Mouse (Mus musculus) erythroblast, embryonic 14.5 days (primary cell): Measurements from ENCODE around the gene Epp13. TPM values are rescaled to one million over a fixed set of nuclear protein-coding genes. Genes with fewer than 3 reads are reported as not detected.
"Not testable (repeated sequence)": the region's sequence is repeated elsewhere in the genome, so short reads cannot be mapped to it uniquely, and the experiment has no call there.

Experiments
- H3K27me3 ChIP-seq: 2 replicates; pipeline ENCODE4 v1.6.1; 2012; ENCODE audit warnings: inconsistent platforms; ENCODE audit not compliant: control insufficient read depth
- H3K36me3 ChIP-seq: 2 replicates; pipeline ENCODE4 v1.6.1; 2012; ENCODE audit warnings: mild to moderate bottlenecking, inconsistent platforms; ENCODE audit not compliant: control insufficient read depth
- H3K4me1 ChIP-seq: 2 replicates; pipeline ENCODE4 v1.6.1; 2012; ENCODE audit warnings: inconsistent platforms; ENCODE audit not compliant: control insufficient read depth
- H3K4me3 ChIP-seq: replicated peaks from 2 replicates; pipeline ENCODE3; 2012; ENCODE audit warnings: moderate library complexity, mild to moderate bottlenecking, inconsistent platforms
- H3K9me3 ChIP-seq: 2 replicates; pipeline ENCODE4 v1.6.1; 2012; ENCODE audit warnings: low read length, inconsistent platforms, mixed read lengths; ENCODE audit not compliant: control insufficient read depth
- GATA1 ChIP-seq: IDR thresholded peaks from 2 replicates; pipeline ENCODE4 v1.6.1; 2012; ENCODE audit warnings: low read length, inconsistent platforms, mixed read lengths
- TAL1 ChIP-seq: IDR thresholded peaks from 3 replicates; pipeline ENCODE4 v1.6.1; 2012; ENCODE audit warnings: low read length, inconsistent platforms, mixed read lengths
- polyA plus RNA-seq: library from polyadenylated mRNA; stranded (reverse); fragments of >175 nt; gene quantifications from 2 replicates; pipeline ENCODE4 v1.2.3, GENCODE M21; 2012

Epp13 gene
- polyA plus RNA-seq = not detected in 2 replicates

- no peaks in the 10 kb centered on the region for H3K9me3 ChIP-seq
- H3K27me3 ChIP-seq = no peaks in the 10 kb centered on the region
- H3K36me3 ChIP-seq = no peaks in the 10 kb centered on the region
- H3K4me1 ChIP-seq = no peaks in the 10 kb centered on the region
- TF ChIP-seq TAL1 (no peak), GATA1 (no peak)
- no peak within 1 kb of the TSS for H3K4me3 ChIP-seq
Observed at GRCm38 (mm10) chr7:6252410-6252809, at the start of gene Epp13. Epp13 (plus strand) TSS chr7:6252710.

GRCm38 (mm10) chr7:6204200-6204599 lies 48.3 kb upstream of the Epp13 start:
- Histone ChIP-seq H3K4me3 (no peak overlapping the region), H3K9me3 (no peaks in the 10 kb centered on the region), H3K27me3 (no peaks in the 10 kb centered on the region), H3K4me1 (no peaks in the 10 kb centered on the region), H3K36me3 (no peaks in the 10 kb centered on the region)
- no peak for TF ChIP-seq GATA1

GRCm38 (mm10) chr7:6213144-6213543 lies 39.4 kb upstream of the Epp13 start:
- no peak overlapping the region for H3K4me3 ChIP-seq
- no peaks in the 10 kb centered on the region for H3K4me1 ChIP-seq
- no peaks in the 10 kb centered on the region for H3K36me3 ChIP-seq
- TF ChIP-seq GATA1 = no peak
- TF ChIP-seq TAL1 = no peak
- peaks cover 3% of the 10 kb centered on the region; the same call in 1 of the 2 replicates for H3K9me3 ChIP-seq
- no peaks in the 10 kb centered on the region for H3K27me3 ChIP-seq

GRCm38 (mm10) chr7:6214691-6215090 lies 37.8 kb upstream of the Epp13 start:
- not testable (repeated sequence) for H3K27me3 ChIP-seq, H3K4me3 ChIP-seq, H3K36me3 ChIP-seq

GRCm38 (mm10) chr7:6220147-6220546 lies 32.4 kb upstream of the Epp13 start:
- H3K9me3 ChIP-seq = peaks cover 3% of the 10 kb centered on the region; the same call in 1 of the 2 replicates
- TF ChIP-seq TAL1 = no peak
- TF ChIP-seq GATA1 = no peak
- H3K27me3 ChIP-seq = no peaks in the 10 kb centered on the region
- no peak overlapping the region for H3K4me3 ChIP-seq
- H3K36me3 ChIP-seq = no peaks in the 10 kb centered on the region
- no peaks in the 10 kb centered on the region for H3K4me1 ChIP-seq

More at GRCm38 (mm10) chr7:6214691-6215090, 37.8 kb upstream of the Epp13 start:
- not testable (repeated sequence) for H3K4me1 ChIP-seq, H3K9me3 ChIP-seq

GRCm38 (mm10) chr7:6221978-6222377 lies 30.5 kb upstream of the Epp13 start, which contains the start of gene Zscan5b:
Zscan5b (plus strand) TSS chr7:6222278.
- Histone ChIP-seq H3K9me3 (peaks cover 5% of the 10 kb centered on the region; the same call in 1 of the 2 replicates), H3K27me3 (no peaks in the 10 kb centered on the region), H3K4me3 (no peak within 1 kb of the TSS), H3K36me3 (no peaks in the 10 kb centered on the region), H3K4me1 (no peaks in the 10 kb centered on the region)
- TF ChIP-seq GATA1 (no peak), TAL1 (no peak)

- not testable (repeated sequence) for H3K27me3 ChIP-seq, H3K4me3 ChIP-seq, H3K36me3 ChIP-seq, H3K4me1 ChIP-seq
- peaks cover 11% of the 10 kb centered on the region for H3K9me3 ChIP-seq
Observed at GRCm38 (mm10) chr7:6228491-6228890, 24.0 kb upstream of the Epp13 start.

- Histone ChIP-seq H3K27me3 (no peaks in the 10 kb centered on the region; the same call in 1 of the 2 replicates), H3K9me3 (no peaks in the 10 kb centered on the region), H3K4me3 (no peak overlapping the region), H3K36me3 (no peaks in the 10 kb centered on the region), H3K4me1 (no peaks in the 10 kb centered on the region)
- TF ChIP-seq TAL1 = no peak
- TF ChIP-seq GATA1 = no peak
Observed at GRCm38 (mm10) chr7:6239787-6240186, 12.7 kb upstream of the Epp13 start.

- not testable (repeated sequence) for H3K9me3 ChIP-seq, H3K27me3 ChIP-seq, H3K4me1 ChIP-seq, H3K36me3 ChIP-seq, H3K4me3 ChIP-seq
Observed at GRCm38 (mm10) chr7:6240841-6241425, 11.6 kb upstream of the Epp13 start.

- H3K4me3 ChIP-seq = no peak overlapping the region
Observed at GRCm38 (mm10) chr7:6244361-6245292, 7.9 kb upstream of the Epp13 start.

More at GRCm38 (mm10) chr7:6244361-6245292, 7.9 kb upstream of the Epp13 start:
- TF ChIP-seq TAL1 = no peak
- TF ChIP-seq GATA1 = no peak
- Histone ChIP-seq H3K9me3 (no peaks in the 10 kb centered on the region), H3K4me1 (no peaks in the 10 kb centered on the region), H3K27me3 (no peaks in the 10 kb centered on the region), H3K36me3 (no peaks in the 10 kb centered on the region)
